Mouse (Mus musculus): Measurements from ENCODE around the gene Gstm1. TPM values are rescaled to one million over a fixed set of nuclear protein-coding genes. Genes with fewer than 3 reads are reported as not detected.
"Not testable (repeated sequence)": the region's sequence is repeated elsewhere in the genome, so short reads cannot be mapped to it uniquely, and the experiment has no call there.

The Gstm1 gene
- polyA plus RNA-seq, 1 experiment from 2014 or later = 72.1 TPM

DNA sequence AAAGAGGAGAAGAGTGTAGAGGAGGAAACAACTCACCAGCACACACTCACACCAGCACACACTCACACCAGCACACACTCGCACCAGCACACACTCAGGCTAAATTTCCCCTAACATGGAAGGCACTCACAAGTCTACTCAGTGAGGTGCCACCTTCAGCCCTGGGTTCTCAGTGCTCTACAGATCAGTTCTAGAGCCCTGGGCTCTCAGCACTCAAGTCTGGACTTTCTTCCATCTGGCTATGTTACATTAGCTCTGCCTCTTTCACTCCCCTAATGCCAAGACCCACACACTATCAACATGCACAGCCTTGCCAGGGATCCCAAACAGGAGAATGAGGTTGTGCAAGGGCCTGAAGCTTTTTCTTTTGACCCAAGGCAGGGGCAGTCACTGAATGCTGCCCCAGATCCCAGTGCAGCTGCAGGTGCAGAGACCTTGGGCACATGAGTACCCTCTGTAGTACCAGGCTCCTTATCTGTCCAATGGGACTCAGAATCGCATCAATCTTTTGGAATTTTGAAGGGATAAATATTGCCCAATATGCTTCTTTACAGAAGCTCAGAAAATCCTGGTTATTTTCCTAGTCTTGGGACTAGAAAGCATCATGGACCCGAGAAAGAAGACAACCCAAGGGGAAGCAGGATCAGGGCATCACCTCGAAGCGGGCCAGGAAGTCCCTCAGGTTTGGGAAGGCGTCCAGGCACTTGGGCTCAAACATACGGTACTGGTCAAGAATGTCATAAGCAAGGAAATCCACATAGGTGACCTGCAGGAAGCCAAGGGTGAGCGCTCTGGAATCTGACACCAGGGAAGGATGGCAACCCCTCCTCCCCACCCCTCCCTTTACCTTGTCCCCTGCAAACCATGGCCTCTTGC is 3.4 kb downstream of the Gstm1 start:
- no peak for ATAC-seq (replicated peaks; ENCODE audit: insufficient number of reproducible peaks, insufficient read depth, low FRiP score, low read depth)
- H3K27ac ChIP-seq = no peak overlapping the region
- peaks cover 37% of the 10 kb centered on the region for H3K4me1 ChIP-seq (replicated peaks)
- H3K4me3 ChIP-seq = no peak overlapping the region
- H3K9me3 ChIP-seq (replicated peaks) = no peaks in the 10 kb centered on the region
- no peaks in the 10 kb centered on the region for H3K27me3 ChIP-seq
- 79% methylated on average over 7 of the region's 8 CpGs for WGBS
- no peak overlapping the region for H3K4me2 ChIP-seq
- H3K36me3 ChIP-seq = no peaks in the 10 kb centered on the region
- H3K9ac ChIP-seq = no peak overlapping the region

DNA sequence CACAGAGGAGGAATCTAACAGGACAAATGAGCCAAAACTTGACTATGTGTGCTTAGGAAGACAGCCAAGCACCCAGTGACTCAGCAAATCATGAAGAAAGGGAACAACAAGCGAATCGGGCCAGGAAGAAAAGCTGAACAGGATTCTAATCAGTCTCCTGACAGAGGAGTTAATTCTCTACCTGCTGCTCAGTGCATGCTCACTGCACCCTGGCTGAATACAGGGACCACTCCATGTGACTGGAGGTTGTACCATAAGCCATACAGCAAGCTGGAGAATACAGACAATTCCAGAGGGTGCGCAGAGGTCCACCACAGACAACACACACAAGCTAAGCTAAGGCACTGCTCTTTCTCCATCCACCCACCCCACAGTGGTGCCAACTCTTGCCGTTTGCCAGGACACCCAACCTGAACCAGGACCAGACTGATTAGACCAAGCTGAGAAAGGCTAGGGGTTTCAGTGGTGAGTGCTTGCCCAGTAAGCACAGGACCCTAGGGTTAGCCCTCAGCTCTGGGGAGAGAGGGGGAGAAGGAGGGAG is 4.4 kb downstream of the Gstm1 start:
- H3K9ac ChIP-seq = no peak overlapping the region
- H3K4me1 ChIP-seq (replicated peaks) = peaks cover 28% of the 10 kb centered on the region
- H3K27me3 ChIP-seq = no peaks in the 10 kb centered on the region
- no peak overlapping the region for H3K4me3 ChIP-seq
- ATAC-seq (replicated peaks; ENCODE audit: insufficient number of reproducible peaks, insufficient read depth, low FRiP score, low read depth) = no peak
- H3K9me3 ChIP-seq (replicated peaks) = no peaks in the 10 kb centered on the region
- H3K36me3 ChIP-seq = no peaks in the 10 kb centered on the region
- no peak overlapping the region for H3K4me2 ChIP-seq
- H3K27ac ChIP-seq = peak overlapping the region; percentile 29; the same call in 1 of the 2 replicates
- WGBS = 65% methylated on average over 4 of the region's 4 CpGs

DNA sequence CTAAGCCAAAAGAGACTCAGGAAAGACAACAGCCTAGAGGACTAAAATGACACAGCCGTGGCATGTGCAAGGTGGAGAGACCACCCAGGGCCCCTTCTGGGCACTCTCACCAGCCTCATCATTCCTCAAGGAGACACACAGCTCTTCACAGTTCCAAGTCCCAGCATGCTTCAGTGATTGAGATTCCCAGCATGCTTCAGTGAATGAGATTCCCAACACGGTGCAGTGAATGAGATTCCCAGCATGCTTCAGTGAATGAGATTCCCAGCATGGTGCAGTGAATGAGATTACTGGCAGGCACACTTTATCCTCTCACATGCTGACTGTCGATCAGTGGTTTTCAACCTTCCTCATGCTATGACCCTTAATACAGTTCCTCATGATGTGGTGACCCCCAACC is 6.2 kb downstream of the Gstm1 start:
- 58% methylated on average over 3 of the region's 3 CpGs for WGBS
- H3K9ac ChIP-seq = no peak overlapping the region
- H3K27ac ChIP-seq = no peak overlapping the region
- no peak overlapping the region for H3K4me2 ChIP-seq
- H3K9me3 ChIP-seq (replicated peaks) = no peaks in the 10 kb centered on the region
- H3K27me3 ChIP-seq = no peaks in the 10 kb centered on the region
- ATAC-seq (replicated peaks; ENCODE audit: insufficient number of reproducible peaks, insufficient read depth, low FRiP score, low read depth) = no peak
- H3K36me3 ChIP-seq = no peaks in the 10 kb centered on the region
- no peak overlapping the region for H3K4me3 ChIP-seq
- H3K4me1 ChIP-seq (replicated peaks) = peaks cover 17% of the 10 kb centered on the region

DNA sequence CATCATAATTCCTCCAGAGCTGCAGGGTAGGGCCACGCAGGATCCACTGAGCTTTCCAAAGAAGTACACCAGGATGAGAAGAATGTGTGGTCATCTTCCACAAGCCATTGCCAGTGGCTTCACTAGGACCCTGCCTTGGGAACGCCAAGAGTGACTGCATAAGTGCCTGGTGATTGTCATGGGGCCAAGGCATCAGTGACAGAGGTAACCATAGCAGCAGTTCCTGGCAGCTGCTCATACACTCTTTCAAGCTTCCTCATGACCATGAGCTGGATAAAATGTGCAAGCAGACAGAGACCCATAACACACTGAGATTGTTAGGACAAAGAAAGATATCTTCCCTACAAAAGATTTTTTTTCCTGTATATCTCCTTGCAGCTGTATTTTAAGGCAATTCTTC is 7.5 kb downstream of the Gstm1 start:
- Histone ChIP-seq H3K27me3 (no peaks in the 10 kb centered on the region), H3K4me2 (no peak overlapping the region), H3K4me3 (no peak overlapping the region), H3K9me3 (replicated peaks) (no peaks in the 10 kb centered on the region), H3K4me1 (replicated peaks) (peaks cover 17% of the 10 kb centered on the region), H3K9ac (no peak overlapping the region), H3K27ac (no peak overlapping the region), H3K36me3 (no peaks in the 10 kb centered on the region)
- 42% methylated on average over 2 of the region's 2 CpGs for WGBS
- 0 out of 2 replicates have a peak, but pooled peaks have one; percentile 58 for ATAC-seq (replicated peaks; ENCODE audit: insufficient number of reproducible peaks, insufficient read depth, low FRiP score, low read depth)

DNA sequence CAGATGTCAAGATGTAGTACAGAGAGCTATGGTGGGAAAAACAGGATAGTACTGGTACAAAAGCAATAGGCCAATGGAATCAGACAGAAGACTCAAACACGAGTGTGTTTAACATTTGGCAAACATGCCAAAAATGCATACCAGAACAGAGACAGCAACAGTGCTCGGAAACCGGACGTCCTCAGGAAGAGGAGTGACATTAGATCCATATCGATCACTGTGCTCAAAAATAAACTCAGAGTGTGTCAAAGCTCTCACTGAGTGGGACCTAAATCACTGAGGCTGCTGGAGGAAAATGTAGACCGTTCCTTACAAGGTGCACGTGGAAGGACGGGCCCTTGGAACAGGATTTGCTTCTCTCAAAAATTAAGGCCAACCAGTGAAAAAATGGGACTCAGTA is 15.8 kb downstream of the Gstm1 start:
- Histone ChIP-seq H3K9me3 (replicated peaks) (no peaks in the 10 kb centered on the region), H3K4me2 (no peak overlapping the region), H3K4me3 (no peak overlapping the region), H3K9ac (no peak overlapping the region), H3K36me3 (no peaks in the 10 kb centered on the region), H3K27ac (no peak overlapping the region), H3K27me3 (no peaks in the 10 kb centered on the region), H3K4me1 (replicated peaks) (no peaks in the 10 kb centered on the region)
- ATAC-seq (replicated peaks; ENCODE audit: insufficient number of reproducible peaks, insufficient read depth, low FRiP score, low read depth) = no peak
- 65% methylated on average over 8 of the region's 8 CpGs for WGBS

DNA sequence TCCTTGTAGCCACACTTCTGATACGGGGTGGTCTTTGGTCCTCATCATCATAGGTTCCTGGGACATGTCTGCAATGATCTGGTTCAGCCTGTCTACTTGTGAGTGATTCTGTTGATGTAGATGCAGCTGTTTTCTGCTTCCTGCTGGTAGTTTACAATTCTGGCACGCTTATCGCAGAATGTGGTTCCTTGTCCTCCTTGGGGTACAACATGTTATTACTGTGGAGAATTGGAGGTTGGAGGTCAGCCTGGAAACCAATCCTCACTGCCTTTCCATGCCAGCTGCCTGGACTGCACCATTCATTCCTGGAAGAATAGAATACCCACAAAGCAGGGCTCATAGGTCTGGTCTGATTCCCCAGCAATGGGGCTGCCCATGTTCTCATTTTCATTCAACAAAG is 18.3 kb downstream of the Gstm1 start:
- Histone ChIP-seq H3K9me3 (replicated peaks) (no peaks in the 10 kb centered on the region), H3K36me3 (no peaks in the 10 kb centered on the region), H3K4me1 (replicated peaks) (no peaks in the 10 kb centered on the region), H3K27me3 (no peaks in the 10 kb centered on the region), H3K4me3 (no peak overlapping the region), H3K4me2 (no peak overlapping the region), H3K9ac (no peak overlapping the region), H3K27ac (no peak overlapping the region)
- 85% methylated on average over 3 of the region's 3 CpGs for WGBS
- no peak for ATAC-seq (replicated peaks; ENCODE audit: insufficient number of reproducible peaks, insufficient read depth, low FRiP score, low read depth)

DNA sequence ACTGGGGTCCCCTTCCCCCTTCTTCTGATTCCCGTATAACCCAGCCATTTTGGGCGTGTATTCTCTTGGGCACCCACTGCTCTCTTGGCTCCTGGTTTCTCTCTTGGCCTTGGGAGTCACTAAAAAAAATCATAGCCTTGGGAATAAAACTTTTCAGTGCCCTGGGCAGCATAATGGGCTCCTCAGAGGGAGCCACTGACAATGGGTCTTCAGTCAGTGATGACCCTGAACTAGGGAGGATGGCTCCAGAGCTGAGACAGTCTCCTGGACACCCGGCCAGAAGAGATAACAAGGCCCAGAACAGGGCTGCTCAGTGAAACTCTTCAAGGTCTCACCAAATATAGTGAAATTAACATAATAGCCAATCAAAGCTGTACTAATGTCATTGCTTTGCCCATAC is 19.2 kb downstream of the Gstm1 start:
- H3K4me2 ChIP-seq = no peak overlapping the region
- no peaks in the 10 kb centered on the region for H3K27me3 ChIP-seq
- no peaks in the 10 kb centered on the region for H3K9me3 ChIP-seq (replicated peaks)
- 77% methylated on average over 3 of the region's 3 CpGs for WGBS
- H3K27ac ChIP-seq = no peak overlapping the region
- no peak overlapping the region for H3K9ac ChIP-seq
- no peaks in the 10 kb centered on the region for H3K36me3 ChIP-seq
- no peak overlapping the region for H3K4me3 ChIP-seq
- no peaks in the 10 kb centered on the region for H3K4me1 ChIP-seq (replicated peaks)
- no peak for ATAC-seq (replicated peaks; ENCODE audit: insufficient number of reproducible peaks, insufficient read depth, low FRiP score, low read depth)

DNA sequence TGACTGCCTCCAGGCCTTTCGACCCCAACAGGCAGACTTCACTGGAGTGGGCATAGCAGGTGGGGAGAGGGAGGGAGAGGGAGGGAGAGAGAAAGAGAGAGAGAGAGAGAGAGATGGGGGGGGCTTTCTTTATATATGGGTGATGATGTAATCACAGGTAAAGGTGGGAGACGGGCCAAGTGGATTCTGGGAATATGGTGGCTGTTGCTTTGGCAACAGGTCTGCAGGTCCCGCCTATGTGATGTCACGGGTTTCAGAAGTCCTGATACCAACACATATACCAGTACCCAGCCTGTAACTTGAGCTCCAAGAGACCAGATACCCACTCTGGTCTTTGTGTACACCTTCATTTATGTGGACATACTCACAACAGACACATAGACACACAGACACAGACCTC is 21.2 kb downstream of the Gstm1 start:
- H3K27ac ChIP-seq = no peak overlapping the region
- no peak overlapping the region for H3K4me3 ChIP-seq
- 78% methylated on average over 4 of the region's 4 CpGs for WGBS
- no peaks in the 10 kb centered on the region for H3K9me3 ChIP-seq (replicated peaks)
- no peak for ATAC-seq (replicated peaks; ENCODE audit: insufficient number of reproducible peaks, insufficient read depth, low FRiP score, low read depth)
- H3K9ac ChIP-seq = no peak overlapping the region
- no peaks in the 10 kb centered on the region for H3K27me3 ChIP-seq
- no peak overlapping the region for H3K4me2 ChIP-seq
- H3K4me1 ChIP-seq (replicated peaks) = no peaks in the 10 kb centered on the region
- H3K36me3 ChIP-seq = no peaks in the 10 kb centered on the region

DNA sequence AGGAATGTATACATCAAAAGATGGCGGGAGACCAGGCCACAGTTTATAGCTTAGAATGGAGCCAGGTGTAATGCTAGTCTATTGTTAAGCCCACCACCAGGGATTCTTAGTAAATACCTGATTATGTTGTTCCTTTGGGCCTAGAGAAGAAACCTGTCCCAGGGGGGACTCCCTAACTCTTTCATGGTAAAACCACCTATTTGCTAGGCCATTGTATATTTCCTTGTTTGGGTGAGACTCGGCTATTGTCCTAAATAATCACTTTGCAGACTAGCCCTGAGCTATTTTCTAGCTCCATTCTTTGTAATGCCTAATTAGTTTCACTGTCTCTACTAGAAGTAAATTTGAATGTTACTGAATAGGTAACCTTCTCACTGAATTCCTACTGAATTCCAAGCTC is 21.8 kb downstream of the Gstm1 start:
- not testable (repeated sequence) for H3K4me1 ChIP-seq (replicated peaks); H3K36me3 ChIP-seq; H3K9ac ChIP-seq; H3K4me2 ChIP-seq; H3K27ac ChIP-seq; H3K27me3 ChIP-seq; H3K4me3 ChIP-seq; H3K9me3 ChIP-seq (replicated peaks); ATAC-seq (replicated peaks; ENCODE audit: insufficient number of reproducible peaks, insufficient read depth, low FRiP score, low read depth)
- WGBS = 78% methylated on average over 2 of the region's 2 CpGs

DNA sequence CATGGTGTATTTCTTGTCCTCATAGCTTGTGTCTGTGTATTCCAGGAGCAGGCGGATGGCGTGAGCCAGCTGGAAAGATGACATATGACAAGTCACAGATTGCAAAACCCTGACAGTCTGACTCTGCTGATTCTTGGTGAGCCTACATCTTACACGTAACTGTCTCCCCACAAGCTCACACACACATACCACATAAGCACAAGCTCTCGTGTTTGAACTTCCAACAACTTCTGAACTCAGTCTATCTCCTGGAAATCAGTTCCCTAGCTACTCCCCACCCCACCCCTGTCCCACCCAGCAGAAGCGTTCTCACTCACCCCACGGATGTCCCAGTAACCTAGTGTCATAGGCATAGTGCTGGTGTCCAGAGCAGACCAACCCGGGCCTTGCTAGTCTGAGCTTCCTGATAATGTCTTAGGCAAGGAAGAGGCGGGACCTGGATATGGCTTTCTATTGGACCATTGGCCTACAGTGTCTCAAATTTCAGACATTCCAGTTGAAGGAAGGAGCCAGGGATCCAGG is 31.7 kb downstream of the Gstm1 start, which contains the start of gene Gstm2:
TSS of gene Gstm2 (minus strand) at position 413 of the 522 bp plus-strand sequence.
- WGBS = 20% methylated on average over 8 of the region's 8 CpGs
- H3K27me3 ChIP-seq = no peaks in the 10 kb centered on the region
- no peaks in the 10 kb centered on the region for H3K36me3 ChIP-seq
- H3K27ac ChIP-seq = peak within 1 kb of the TSS; percentile 57
- ATAC-seq (replicated peaks; ENCODE audit: insufficient number of reproducible peaks, insufficient read depth, low FRiP score, low read depth) = peak; percentile 87
- H3K4me1 ChIP-seq (replicated peaks) = peaks cover 12% of the 10 kb centered on the region
- H3K9ac ChIP-seq = no peak within 1 kb of the TSS
- no peaks in the 10 kb centered on the region for H3K9me3 ChIP-seq (replicated peaks)
- H3K4me2 ChIP-seq = peak within 1 kb of the TSS; percentile 49
- H3K4me3 ChIP-seq = peak within 1 kb of the TSS; percentile 34

DNA sequence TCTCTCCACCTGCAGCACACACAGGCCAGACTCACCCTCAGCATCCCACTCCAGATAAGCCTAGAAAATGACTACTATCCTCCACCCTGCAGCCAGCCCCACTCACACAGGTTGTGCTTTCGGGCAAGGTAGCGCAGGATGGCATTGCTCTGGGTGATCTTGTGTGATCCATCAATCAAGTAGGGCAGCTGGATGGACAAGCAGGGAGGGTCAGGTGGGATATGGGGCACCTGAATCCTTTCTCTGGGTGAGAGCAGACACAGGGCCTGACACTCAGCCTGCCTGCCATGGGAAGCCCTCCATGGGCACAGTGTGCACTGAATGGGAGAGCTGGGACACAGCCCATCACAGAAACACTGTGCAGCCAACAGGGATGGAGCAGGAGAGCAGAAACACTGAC is 32.6 kb downstream of the Gstm1 start:
- H3K4me2 ChIP-seq; ATAC-seq (replicated peaks; ENCODE audit: insufficient number of reproducible peaks, insufficient read depth, low FRiP score, low read depth); H3K4me3 ChIP-seq: not testable (repeated sequence)

More for the DNA sequence above, 32.6 kb downstream of the Gstm1 start:
- H3K9ac ChIP-seq; H3K27ac ChIP-seq; H3K36me3 ChIP-seq; H3K27me3 ChIP-seq; H3K9me3 ChIP-seq (replicated peaks): not testable (repeated sequence)
- 97% methylated on average over 2 of the region's 2 CpGs for WGBS
- peaks cover 12% of the 10 kb centered on the region for H3K4me1 ChIP-seq (replicated peaks)
